Mouse (Mus musculus) forebrain, embryonic 14.5 days (tissue): ENCODE results near the gene Prelid1. TPM values are rescaled to one million over a fixed set of nuclear protein-coding genes. Genes with fewer than 3 reads are reported as not detected.

Source experiments
- ATAC-seq: fragments of 200-750 bp; cut with Nextera tagmentation; 2 replicates; pipeline ENCODE4 v1.8.0; 2017; ENCODE audit warnings: mild to moderate bottlenecking, moderate library complexity
- DNase-seq: peaks from one replicate; pipeline ENCODE4 v3.0.0-alpha.2; 2015; ENCODE audit warnings: low spot score
- H3K27ac ChIP-seq: fragments of 300-500 bp; sonication (generic); 2 replicates; pipeline ENCODE4 v1.5.1; 2014; ENCODE audit warnings: low read depth, mild to moderate bottlenecking, control low read depth, low read length, moderate library complexity
- H3K27me3 ChIP-seq: fragments of 300-500 bp; sonication (generic); replicated peaks from 2 replicates; pipeline ENCODE4 v1.6.1; 2014; ENCODE audit warnings: low read length, control low read depth, mixed read lengths; ENCODE audit not compliant: control insufficient read depth, insufficient read depth
- H3K36me3 ChIP-seq: fragments of 300-500 bp; sonication (generic); 2 replicates; pipeline ENCODE4 v1.6.1; 2014; ENCODE audit warnings: low read length, control low read depth; ENCODE audit not compliant: control insufficient read depth, insufficient read depth
- H3K4me1 ChIP-seq: fragments of 300-500 bp; sonication (generic); 2 replicates; pipeline ENCODE4 v1.6.1; 2014; ENCODE audit warnings: antibody characterized with exemption, low read length, control low read depth; ENCODE audit not compliant: control insufficient read depth, insufficient read depth
- H3K4me2 ChIP-seq: fragments of 300-500 bp; sonication (generic); 2 replicates; pipeline ENCODE4 v1.6.1; 2014; ENCODE audit warnings: mild to moderate bottlenecking, control low read depth, low read length
- H3K4me3 ChIP-seq: fragments of 300-500 bp; sonication (generic); 2 replicates; pipeline ENCODE4 v1.5.1; 2014; ENCODE audit warnings: low read depth, low read length, control low read depth
- H3K9ac ChIP-seq: fragments of 300-500 bp; sonication (generic); 2 replicates; pipeline ENCODE4 v1.6.1; 2014; ENCODE audit warnings: mild to moderate bottlenecking, low read length, control low read depth, moderate library complexity
- H3K9me3 ChIP-seq: fragments of 300-500 bp; sonication (generic); replicated peaks from 2 replicates; pipeline ENCODE4 v1.6.1; 2016; ENCODE audit warnings: low read length, control low read depth, mixed read lengths; ENCODE audit not compliant: control insufficient read depth
- WGBS: fragments of 180-500 bp; shearing (Covaris S2); extraction: QIAGEN DNeasy Blood & Tissue Kit; methylation state at CpG from one replicate; pipeline ENCODE4 v1.1.7; 2014; 5-methylcytosine and 5-hydroxymethylcytosine counted together
- polyA plus RNA-seq: library from polyadenylated mRNA; unstranded; fragments of >200 nt; fragmentation: Nextera tagmentation; extraction: Ambion mirVana; gene quantifications from 2 replicates; pipeline ENCODE4 v1.2.1, GENCODE M21; 2014

Prelid1 gene
- polyA plus RNA-seq, result 360 and 415 TPM in 2 replicates

- ATAC-seq, result no peak
- peak within 1 kb of the TSS; percentile 93 for H3K4me3 ChIP-seq
- peak within 1 kb of the TSS; percentile 96 for H3K4me2 ChIP-seq
- peak within 1 kb of the TSS; percentile 53; the same call in 1 of the 2 replicates for H3K27ac ChIP-seq
- peak within 1 kb of the TSS; percentile 92 for H3K9ac ChIP-seq
- H3K27me3 ChIP-seq, result no peaks in the 10 kb centered on the region
- no peaks in the 10 kb centered on the region for H3K9me3 ChIP-seq
- DNase-seq, result no peak
- WGBS, result 89% methylated on average over 4 of the region's 4 CpGs
- H3K36me3 ChIP-seq, result peaks cover 69% of the 10 kb centered on the region
- H3K4me1 ChIP-seq, result peaks cover 18% of the 10 kb centered on the region
Measured at GRCm38 (mm10) chr13:55319931-55320533, at the start of gene Prelid1. Prelid1 (plus strand) TSS chr13:55320500.

- H3K4me2 ChIP-seq, result no peak overlapping the region
- ATAC-seq (no peak), DNase-seq (no peak)
- H3K9me3 ChIP-seq, result no peaks in the 10 kb centered on the region
- H3K27ac ChIP-seq, result no peak overlapping the region
- H3K4me3 ChIP-seq, result no peak overlapping the region
- H3K9ac ChIP-seq, result no peak overlapping the region
- peaks cover 57% of the 10 kb centered on the region for H3K36me3 ChIP-seq
- H3K27me3 ChIP-seq, result no peaks in the 10 kb centered on the region
- no peaks in the 10 kb centered on the region for H3K4me1 ChIP-seq
- 90% methylated on average over 5 of the region's 5 CpGs for WGBS
Measured at GRCm38 (mm10) chr13:55277203-55277602, 43.1 kb upstream of the Prelid1 start.

DNA sequence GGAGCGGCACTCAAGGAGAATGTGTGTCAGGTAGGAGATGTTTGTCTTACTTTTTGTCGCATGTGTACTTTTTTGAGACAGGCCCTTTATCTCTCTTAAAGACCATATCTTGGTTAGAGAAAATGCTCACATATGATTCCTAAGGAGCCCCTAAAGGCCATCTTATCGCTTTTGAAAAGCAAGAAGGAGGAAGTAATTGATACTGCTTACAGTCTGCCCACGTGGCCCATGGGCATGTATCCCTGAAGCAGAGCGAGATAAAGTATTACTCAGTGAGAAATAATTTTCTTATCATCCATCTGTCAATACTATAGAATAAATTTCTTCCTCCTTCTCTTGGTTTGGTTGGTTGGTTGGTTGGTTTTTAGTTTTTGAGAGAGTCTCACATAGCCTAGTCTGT lies 42.7 kb upstream of the Prelid1 start:
- H3K36me3 ChIP-seq, result peaks cover 58% of the 10 kb centered on the region
- H3K27me3 ChIP-seq, result no peaks in the 10 kb centered on the region
- WGBS, result 96% methylated on average over 5 of the region's 5 CpGs

GRCm38 (mm10) chr13:55288854-55289253 lies 31.4 kb upstream of the Prelid1 start:
- ATAC-seq (no peak), DNase-seq (no peak)
- no peaks in the 10 kb centered on the region for H3K4me1 ChIP-seq
- H3K9ac ChIP-seq, result no peak overlapping the region
- no peaks in the 10 kb centered on the region for H3K9me3 ChIP-seq
- 83% methylated on average over 3 of the region's 3 CpGs for WGBS
- no peaks in the 10 kb centered on the region for H3K27me3 ChIP-seq
- H3K4me3 ChIP-seq, result no peak overlapping the region
- H3K36me3 ChIP-seq, result peaks cover 68% of the 10 kb centered on the region
- H3K4me2 ChIP-seq, result no peak overlapping the region
- no peak overlapping the region for H3K27ac ChIP-seq

More for the DNA sequence above, 42.7 kb upstream of the Prelid1 start:
- Histone ChIP-seq H3K4me1 (no peaks in the 10 kb centered on the region), H3K9ac (no peak overlapping the region), H3K4me2 (no peak overlapping the region), H3K9me3 (no peaks in the 10 kb centered on the region), H3K4me3 (no peak overlapping the region), H3K27ac (no peak overlapping the region)
- ATAC-seq (no peak), DNase-seq (no peak)

DNA sequence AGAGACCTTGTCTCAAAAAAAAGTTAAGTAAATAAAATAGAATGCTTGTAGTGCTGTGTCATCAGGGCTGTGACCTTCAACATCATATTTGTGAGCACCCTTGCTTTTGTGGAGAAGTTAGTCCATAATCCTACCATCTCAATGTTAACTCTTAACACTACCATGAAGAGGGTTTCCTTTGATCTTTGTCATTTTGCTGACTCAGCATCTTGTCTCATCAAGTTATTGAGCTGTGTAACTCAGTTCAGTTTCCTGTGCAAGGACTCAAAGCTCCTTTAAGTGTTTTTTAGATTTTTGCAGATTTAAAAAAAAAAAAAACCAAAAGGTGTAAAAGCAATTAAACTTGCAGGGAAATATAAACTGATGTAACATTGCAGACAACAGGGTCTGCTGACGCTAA lies 23.5 kb upstream of the Prelid1 start:
- H3K9ac ChIP-seq, result no peak overlapping the region
- no peaks in the 10 kb centered on the region for H3K9me3 ChIP-seq
- H3K27me3 ChIP-seq, result no peaks in the 10 kb centered on the region
- no peak for DNase-seq
- no peaks in the 10 kb centered on the region for H3K4me1 ChIP-seq
- ATAC-seq, result no peak
- H3K4me2 ChIP-seq, result no peak overlapping the region
- H3K27ac ChIP-seq, result no peak overlapping the region
- WGBS, result 82% methylated on average over 1 of the region's 1 CpGs
- H3K4me3 ChIP-seq, result no peak overlapping the region
- peaks cover 83% of the 10 kb centered on the region for H3K36me3 ChIP-seq

- no peaks in the 10 kb centered on the region for H3K4me1 ChIP-seq
- no peak overlapping the region for H3K9ac ChIP-seq
- H3K4me2 ChIP-seq, result no peak overlapping the region
- H3K4me3 ChIP-seq, result no peak overlapping the region
- no peaks in the 10 kb centered on the region for H3K27me3 ChIP-seq
- H3K27ac ChIP-seq, result no peak overlapping the region
- H3K36me3 ChIP-seq, result peaks cover 87% of the 10 kb centered on the region
- no peaks in the 10 kb centered on the region for H3K9me3 ChIP-seq
- ATAC-seq (no peak), DNase-seq (no peak)
- WGBS, result 93% methylated on average over 5 of the region's 5 CpGs
Measured at GRCm38 (mm10) chr13:55300913-55301312, 19.4 kb upstream of the Prelid1 start.

DNA sequence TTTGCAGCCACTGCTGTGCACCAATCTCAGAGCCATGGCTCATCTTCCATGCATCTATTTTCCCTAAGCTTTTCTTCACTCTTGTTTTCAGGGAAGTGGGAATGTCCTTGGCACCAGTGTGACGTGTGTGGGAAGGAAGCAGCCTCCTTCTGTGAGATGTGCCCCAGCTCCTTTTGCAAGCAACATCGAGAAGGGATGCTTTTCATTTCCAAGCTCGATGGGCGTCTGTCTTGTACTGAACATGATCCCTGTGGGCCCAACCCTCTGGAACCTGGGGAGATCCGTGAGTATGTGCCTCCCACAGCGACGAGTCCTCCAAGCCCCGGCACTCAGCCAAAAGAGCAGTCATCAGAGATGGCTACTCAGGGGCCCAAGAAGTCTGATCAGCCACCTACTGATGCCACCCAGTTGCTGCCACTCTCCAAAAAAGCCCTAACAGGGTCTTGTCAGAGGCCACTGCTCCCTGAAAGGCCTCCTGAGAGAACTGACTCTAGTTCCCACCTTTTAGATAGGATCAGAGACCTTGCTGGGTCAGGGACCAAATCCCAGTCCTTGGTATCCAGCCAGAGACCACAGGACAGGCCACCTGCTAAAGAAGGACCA lies 8.2 kb upstream of the Prelid1 start:
- H3K36me3 ChIP-seq, result peaks cover 88% of the 10 kb centered on the region
- no peaks in the 10 kb centered on the region for H3K9me3 ChIP-seq
- H3K27ac ChIP-seq, result no peak overlapping the region
- DNase-seq (no peak), ATAC-seq (no peak)
- H3K4me2 ChIP-seq, result no peak overlapping the region
- H3K27me3 ChIP-seq, result no peaks in the 10 kb centered on the region
- WGBS, result 91% methylated on average over 8 of the region's 8 CpGs
- H3K4me3 ChIP-seq, result no peak overlapping the region
- no peak overlapping the region for H3K9ac ChIP-seq
- no peaks in the 10 kb centered on the region for H3K4me1 ChIP-seq

DNA sequence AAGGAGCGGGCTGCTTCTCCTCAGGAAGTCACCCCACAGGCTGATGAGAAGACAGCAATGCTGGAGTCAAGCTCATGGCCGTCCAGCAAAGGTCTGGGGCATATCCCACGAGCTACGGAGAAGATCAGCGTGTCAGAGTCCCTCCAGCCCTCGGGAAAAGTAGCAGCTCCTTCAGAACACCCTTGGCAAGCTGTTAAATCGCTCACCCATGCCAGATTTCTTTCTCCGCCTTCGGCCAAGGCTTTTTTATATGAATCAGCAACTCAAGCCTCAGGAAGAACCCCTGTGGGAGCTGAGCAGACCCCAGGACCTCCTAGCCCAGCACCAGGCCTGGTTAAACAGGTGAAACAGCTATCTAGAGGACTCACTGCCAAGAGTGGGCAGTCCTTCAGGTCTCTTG lies 7.2 kb upstream of the Prelid1 start:
- Histone ChIP-seq H3K4me1 (no peaks in the 10 kb centered on the region), H3K9ac (no peak overlapping the region), H3K36me3 (peaks cover 89% of the 10 kb centered on the region), H3K27me3 (no peaks in the 10 kb centered on the region), H3K27ac (no peak overlapping the region), H3K4me2 (no peak overlapping the region), H3K4me3 (no peak overlapping the region), H3K9me3 (no peaks in the 10 kb centered on the region)
- DNase-seq (no peak), ATAC-seq (no peak)
- 88% methylated on average over 9 of the region's 9 CpGs for WGBS

- Histone ChIP-seq H3K27ac (no peak overlapping the region), H3K27me3 (no peaks in the 10 kb centered on the region), H3K4me2 (no peak overlapping the region), H3K36me3 (peaks cover 94% of the 10 kb centered on the region), H3K4me1 (no peaks in the 10 kb centered on the region), H3K9ac (no peak overlapping the region), H3K4me3 (no peak overlapping the region), H3K9me3 (no peaks in the 10 kb centered on the region)
- ATAC-seq (no peak), DNase-seq (no peak)
- WGBS, result 88% methylated on average over 2 of the region's 2 CpGs
Measured at GRCm38 (mm10) chr13:55314891-55315412, 5.3 kb upstream of the Prelid1 start.
